Mouse (Mus musculus): ENCODE measurements around the gene Csmd2.
A peak's percentile ranks its signal among the peaks of the same experiment; 100 is the strongest.

Gene Csmd2

GRCm38 (mm10) chr4:128613326-128613725, 625.7 kb downstream of the Csmd2 start:
- peak; percentile 69 for DNase-seq (ENCODE audit: low read depth, low spot score)

- DNase-seq (ENCODE audit: low read depth, low spot score) = no peak
Measured at GRCm38 (mm10) chr4:128615761-128616160, 628.1 kb downstream of the Csmd2 start.

Measured in R1 (cell line).